Mouse (Mus musculus): ENCODE measurements at regions not wholly inside any gene's neighbourhood (a gene's known extent, or its start where the extent isn't known, plus 50 kb on each side); places are given as distances from the start of the nearest gene placed in this dataset.

DNA sequence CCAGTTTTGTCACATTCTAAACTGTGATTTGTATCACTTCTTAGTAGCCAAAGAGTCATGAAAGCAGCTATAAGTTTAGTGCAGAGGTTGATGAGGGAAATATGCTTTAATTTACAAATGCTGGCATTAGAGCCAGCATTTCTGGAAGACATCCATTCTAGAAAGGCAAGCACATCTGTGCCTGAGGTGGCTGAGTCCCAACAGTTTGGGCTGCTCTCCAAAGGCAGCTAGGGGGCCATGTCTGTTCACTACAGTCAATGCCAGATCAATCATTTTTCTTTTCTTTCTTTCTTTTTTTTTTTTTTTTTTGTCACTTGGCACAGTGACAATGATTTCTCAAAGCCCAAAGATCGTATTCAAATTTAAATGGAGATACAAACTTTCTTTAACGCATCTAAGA, 71.6 kb upstream of the Zic3 start:
- TF ChIP-seq POLR2A (IDR thresholded peaks at IDR 0.05; ENCODE audit: borderline replicate concordance, extremely low read depth, insufficient read depth, insufficient read length, poor library complexity, severe bottlenecking) (no peak), CTCF (IDR thresholded peaks at IDR 0.05; ENCODE audit: borderline replicate concordance, extremely low read depth, insufficient read depth, insufficient read length) (no peak)
- DNase-seq (ENCODE audit: low read depth): peak; percentile 52

DNA sequence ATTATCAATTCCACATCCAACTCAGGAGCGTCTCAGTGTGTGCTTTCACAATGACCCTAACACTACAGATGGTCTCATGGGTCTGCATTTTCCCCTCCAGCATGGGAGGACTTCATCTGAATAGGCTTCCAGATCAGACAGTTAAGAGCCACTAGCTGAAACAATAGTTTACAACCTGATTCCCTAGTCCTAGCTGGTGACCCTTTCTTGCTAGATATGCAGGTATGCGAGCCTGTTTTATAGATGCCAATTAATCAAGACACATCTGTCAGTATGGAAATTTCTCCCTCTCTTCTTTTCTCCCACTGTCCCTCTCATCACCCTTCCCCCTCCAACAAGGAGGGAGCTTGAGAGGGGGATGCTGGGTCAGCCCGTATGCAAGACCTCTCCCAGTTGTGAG, 71.2 kb upstream of the Zic3 start:
- DNase-seq (ENCODE audit: low read depth): no peak
- no peak for TF ChIP-seq CTCF (IDR thresholded peaks at IDR 0.05; ENCODE audit: borderline replicate concordance, extremely low read depth, insufficient read depth, insufficient read length)
- TF ChIP-seq POLR2A (IDR thresholded peaks at IDR 0.05; ENCODE audit: borderline replicate concordance, extremely low read depth, insufficient read depth, insufficient read length, poor library complexity, severe bottlenecking): no peak

DNA sequence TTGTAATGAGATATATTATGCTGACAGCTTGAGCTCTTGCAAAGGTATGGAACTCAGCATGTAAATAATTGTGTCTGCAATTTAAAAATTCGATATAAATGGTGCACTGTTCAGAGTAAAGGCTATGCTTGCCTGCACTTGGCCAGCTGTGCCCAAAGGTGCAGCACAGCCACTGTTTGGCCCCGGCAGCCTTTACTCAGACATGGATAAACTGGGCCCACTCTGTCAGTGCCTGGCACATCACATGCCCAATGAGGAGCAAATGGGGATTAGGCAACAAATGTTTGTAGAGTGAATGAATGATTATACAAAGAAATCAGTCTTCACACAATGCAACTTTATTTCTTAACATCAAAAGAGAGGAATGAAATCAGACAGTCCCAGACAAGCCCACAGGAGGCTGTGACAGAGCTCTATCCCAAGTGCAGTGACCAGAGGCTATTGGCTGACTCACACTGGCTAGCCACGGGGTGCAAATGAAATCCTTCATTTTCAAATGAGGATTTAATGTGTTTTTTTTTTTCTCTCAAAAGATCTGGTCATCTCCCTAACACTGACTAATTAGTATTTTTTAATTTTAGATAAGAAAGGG, 67.8 kb upstream of the Zic3 start:
- DNase-seq (ENCODE audit: low read depth): peak; percentile 54
- TF ChIP-seq CTCF (IDR thresholded peaks at IDR 0.05; ENCODE audit: borderline replicate concordance, extremely low read depth, insufficient read depth, insufficient read length) (no peak), POLR2A (IDR thresholded peaks at IDR 0.05; ENCODE audit: borderline replicate concordance, extremely low read depth, insufficient read depth, insufficient read length, poor library complexity, severe bottlenecking) (no peak)
